10 mouse cellular contexts compared by ENCODE assay signal in genomic region chr16:49288096-49288714, GRCm38 (mm10).
DNase-seq lines count a peak whose midpoint lies in the region; ATAC-seq lines count a peak whose summit lies in the region.
"Had no signal": no experiment of that assay in that cellular context is flagged by ENCODE, and none has a peak within 500 bp of the region (broad histone marks: within the 10 kb centered on the region; RNA-seq: fewer than 3 reads in every experiment).

No protein-coding gene starts in this region.

- H3K27me3 ChIP-seq in embryonic facial prominence, embryonic 13.5 days = no peaks in the 10 kb centered on the region
- H3K27me3 ChIP-seq in embryonic facial prominence, embryonic 10.5 days (replicated peaks; ENCODE audit: low read depth, poor library complexity, severe bottlenecking) = no peaks in the 10 kb centered on the region
- peaks cover 9% of the 10 kb centered on the region; the same call in 1 of the 2 replicates for H3K27me3 ChIP-seq in limb, embryonic 13.5 days
- H3K27me3 ChIP-seq: CH12.LX; midbrain, embryonic 12.5 days had no signal

- H3K4me3 ChIP-seq in embryonic facial prominence, embryonic 13.5 days = no peak overlapping the region
- H3K4me3 ChIP-seq in embryonic facial prominence, embryonic 10.5 days = no peak overlapping the region
- no peak overlapping the region for H3K4me3 ChIP-seq in limb, embryonic 13.5 days
- H3K4me3 ChIP-seq: midbrain, embryonic 12.5 days had no signal

- H3K9me3 ChIP-seq in embryonic facial prominence, embryonic 13.5 days = no peaks in the 10 kb centered on the region
- no peaks in the 10 kb centered on the region for H3K9me3 ChIP-seq in embryonic facial prominence, embryonic 10.5 days
- H3K9me3 ChIP-seq in limb, embryonic 13.5 days = no peaks in the 10 kb centered on the region
- H3K9me3 ChIP-seq: midbrain, embryonic 12.5 days had no signal

- WGBS in embryonic facial prominence, embryonic 13.5 days = 53% methylated on average over 4 of the region's 4 CpGs
- 89% methylated on average over 4 of the region's 4 CpGs for WGBS in embryonic facial prominence, embryonic 10.5 days
- 45% methylated on average over 4 of the region's 4 CpGs for WGBS in limb, embryonic 13.5 days

- no peak for DNase-seq in embryonic facial prominence, embryonic 10.5 days (ENCODE audit: low spot score)
- DNase-seq in left cerebral cortex, adult 18-20 months (ENCODE audit: low spot score in 2 of 2) = peak; percentile 12 to 16
- no peak for DNase-seq in left cerebral cortex, postnatal 36 days (ENCODE audit: low spot score in 2 of 2)
- DNase-seq in cerebellum, postnatal 10 days = peak; percentile 48 to 52
- DNase-seq in frontal cortex, postnatal 14 days (ENCODE audit: low spot score in 2 of 2) = no peak
- DNase-seq in embryo, embryonic 10 days (ENCODE audit: low spot score) = no peak

- ATAC-seq in embryonic facial prominence, embryonic 13.5 days (ENCODE audit: insufficient number of reproducible peaks, insufficient read depth, low FRiP score, low TSS enrichment, low read depth) = 0 out of 2 replicates have a peak, but pooled peaks have one; percentile 37
- ATAC-seq in limb, embryonic 13.5 days (ENCODE audit: low FRiP score, low read depth) = peak; percentile 51

- H3K36me3 ChIP-seq in embryonic facial prominence, embryonic 13.5 days = no peaks in the 10 kb centered on the region
- H3K36me3 ChIP-seq in embryonic facial prominence, embryonic 10.5 days (replicated peaks) = no peaks in the 10 kb centered on the region
- no peaks in the 10 kb centered on the region for H3K36me3 ChIP-seq in limb, embryonic 13.5 days
- H3K36me3 ChIP-seq: midbrain, embryonic 12.5 days had no signal

- no peak overlapping the region for H3K4me2 ChIP-seq in embryonic facial prominence, embryonic 13.5 days
- no peak overlapping the region for H3K4me2 ChIP-seq in limb, embryonic 13.5 days (replicated peaks)
- H3K4me2 ChIP-seq: midbrain, embryonic 12.5 days had no signal

- H3K9ac ChIP-seq in embryonic facial prominence, embryonic 13.5 days = no peak overlapping the region
- H3K9ac ChIP-seq in limb, embryonic 13.5 days = no peak overlapping the region
- H3K9ac ChIP-seq: midbrain, embryonic 12.5 days had no signal

- H3K4me1 ChIP-seq in embryonic facial prominence, embryonic 13.5 days = 0 out of 2 replicates have a peak, but pooled peaks cover 7% of the 10 kb centered on the region
- no peaks in the 10 kb centered on the region for H3K4me1 ChIP-seq in embryonic facial prominence, embryonic 10.5 days
- H3K4me1 ChIP-seq in limb, embryonic 13.5 days = peaks cover 18% of the 10 kb centered on the region
- H3K4me1 ChIP-seq: midbrain, embryonic 12.5 days had no signal

- no peak overlapping the region for H3K27ac ChIP-seq in embryonic facial prominence, embryonic 13.5 days
- H3K27ac ChIP-seq in embryonic facial prominence, embryonic 10.5 days (replicated peaks) = no peak overlapping the region
- H3K27ac ChIP-seq in limb, embryonic 13.5 days = no peak overlapping the region; the same call in 1 of the 2 replicates
- H3K27ac ChIP-seq: midbrain, embryonic 12.5 days had no signal

- intact Hi-C loops in left cerebral cortex, postnatal 36 days (cut with DNase I) = no loop called here

Comparison
In these comparisons a context has a peak if more than half of its experiments do, and no peak if none do; other contexts are left out.
1. DNase-seq: peak in left cerebral cortex, adult 18-20 months (2 of 2) and cerebellum, postnatal 10 days (2 of 2); none in embryonic facial prominence, embryonic 10.5 days (single experiment), left cerebral cortex, postnatal 36 days (0 of 2), frontal cortex, postnatal 14 days (0 of 2) and embryo, embryonic 10 days (single experiment).